Mouse (Mus musculus) CH12F3 (cell line): ENCODE data around the gene Gpn1.

Experiments
- in situ Hi-C: fragments of 300-500 bp; cut with MboI; formaldehyde crosslinking; loops from 2 replicates; pipeline ENCODE4 v1.14.3; 2020; ENCODE audit warnings: low sequenced_read_pairs

Gene Gpn1

DNA sequence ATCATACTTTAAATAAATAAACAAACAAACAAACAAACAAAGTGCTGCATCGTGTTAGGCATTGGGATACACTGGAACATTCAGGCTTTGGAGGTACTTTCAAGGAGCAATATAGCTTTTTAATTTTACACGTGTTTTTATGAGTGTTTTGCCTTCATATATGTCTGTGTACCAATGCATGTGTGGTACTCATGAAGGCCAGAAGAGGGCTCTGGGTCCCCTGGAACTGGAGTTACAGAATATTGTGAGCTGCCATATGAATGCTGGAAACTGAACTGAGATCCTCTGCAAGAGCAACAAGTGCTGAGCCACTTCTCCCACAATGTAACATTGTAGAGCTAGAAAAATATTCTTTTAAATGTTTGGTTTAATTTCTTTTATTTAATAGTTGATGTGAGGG lies 40.7 kb downstream of the Gpn1 start:
- in situ Hi-C loops: no loop called here

DNA sequence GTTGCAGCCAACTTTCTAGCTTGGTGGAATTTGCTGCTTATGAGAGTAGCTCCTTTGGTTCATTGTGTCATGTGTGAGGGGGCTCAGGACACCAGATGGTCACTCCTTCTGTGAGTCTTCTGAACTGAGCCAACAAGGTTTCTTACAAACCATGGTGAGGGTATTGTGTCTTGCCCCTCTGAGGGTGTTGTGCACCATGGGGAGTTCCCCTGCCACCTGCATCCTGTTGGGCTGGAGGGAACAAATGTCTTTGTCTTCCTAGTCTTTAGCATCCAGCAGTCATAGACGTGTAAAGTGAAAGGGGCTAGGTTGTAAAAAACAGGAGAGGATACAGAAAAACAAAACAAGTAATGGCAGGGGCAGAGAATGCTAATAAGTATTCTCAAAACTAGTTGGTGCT lies 64.9 kb downstream of the Gpn1 start:
- in situ Hi-C loops: no loop called here

DNA sequence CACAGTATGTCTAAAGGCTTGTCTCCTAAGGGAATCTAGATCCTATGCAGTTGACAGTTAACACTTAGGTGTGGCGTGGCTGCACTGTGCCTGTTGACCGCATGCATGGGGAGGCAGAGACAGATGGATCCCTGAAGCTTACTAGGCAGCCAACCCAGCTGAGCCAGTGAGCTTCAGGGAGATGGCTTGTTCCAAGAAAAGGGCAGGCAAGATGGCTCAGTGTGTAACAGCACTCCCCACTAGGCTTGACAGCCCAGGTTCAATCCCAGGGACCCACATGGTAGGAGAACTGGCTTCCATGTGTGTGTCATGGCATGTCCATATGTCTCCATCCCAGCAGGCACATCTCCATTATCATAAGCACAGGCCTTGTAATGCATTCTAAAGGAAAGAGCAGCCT lies 65.8 kb downstream of the Gpn1 start:
- in situ Hi-C loops: no loop called here

DNA sequence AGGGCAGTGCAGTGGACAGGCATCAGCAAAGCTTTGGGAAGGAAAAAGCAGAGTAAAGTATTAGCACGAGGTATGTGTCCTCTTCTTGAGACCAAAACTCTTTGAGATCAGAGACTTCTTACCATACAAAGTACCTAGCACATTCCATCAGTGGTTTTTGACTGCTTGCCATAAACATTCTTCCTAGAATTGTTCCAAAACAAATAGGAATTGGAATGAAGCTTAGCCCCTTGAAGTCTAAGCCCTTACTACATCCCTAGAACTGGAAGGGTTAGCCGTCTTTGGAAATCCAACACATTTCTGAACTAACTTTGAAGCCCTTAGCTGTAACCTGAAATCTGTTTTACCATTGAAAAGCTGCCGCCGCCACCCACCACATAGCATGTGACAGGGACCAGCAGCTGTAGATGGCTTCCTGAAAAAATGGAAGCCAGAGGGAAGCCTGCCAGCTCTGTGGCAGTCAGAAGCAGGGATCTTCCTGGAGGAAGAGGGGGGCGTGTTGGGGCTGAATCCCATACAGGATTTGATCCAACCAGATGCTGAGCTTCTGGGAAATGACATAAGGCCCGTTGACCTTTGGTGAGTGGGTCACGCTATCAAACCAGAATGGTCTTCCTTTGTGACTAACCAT lies 67.6 kb downstream of the Gpn1 start:
- in situ Hi-C loops: no loop called here
